Mouse (Mus musculus) forebrain, embryonic 13.5 days (tissue): ENCODE data around the gene Grwd1. TPM values are rescaled to one million over a fixed set of nuclear protein-coding genes. Genes with fewer than 3 reads are reported as not detected.

ENCODE experiments used
- ATAC-seq: fragments of 200-750 bp; cut with Nextera tagmentation; 2 replicates; pipeline ENCODE4 v1.8.0; 2017
- H3K27ac ChIP-seq: fragments of 300-500 bp; sonication (generic); 2 replicates; pipeline ENCODE4 v1.5.1; 2015; ENCODE audit warnings: inconsistent platforms, mild to moderate bottlenecking, moderate library complexity
- H3K27me3 ChIP-seq: fragments of 300-500 bp; sonication (generic); 2 replicates; pipeline ENCODE4 v1.6.1; 2015; ENCODE audit warnings: mild to moderate bottlenecking, inconsistent platforms
- H3K36me3 ChIP-seq: fragments of 300-500 bp; sonication (generic); 2 replicates; pipeline ENCODE4 v1.6.1; 2015; ENCODE audit warnings: mild to moderate bottlenecking, inconsistent platforms; ENCODE audit not compliant: poor library complexity, severe bottlenecking
- H3K4me1 ChIP-seq: fragments of 300-500 bp; sonication (generic); 2 replicates; pipeline ENCODE4 v1.6.1; 2015; ENCODE audit warnings: inconsistent platforms
- H3K4me2 ChIP-seq: fragments of 300-500 bp; sonication (generic); 2 replicates; pipeline ENCODE4 v1.6.1; 2015; ENCODE audit warnings: inconsistent platforms, mild to moderate bottlenecking, moderate library complexity
- H3K4me3 ChIP-seq: fragments of 300-500 bp; sonication (generic); 2 replicates; pipeline ENCODE4 v1.5.1; 2015; ENCODE audit warnings: mild to moderate bottlenecking, inconsistent platforms
- H3K9ac ChIP-seq: fragments of 300-500 bp; sonication (generic); 2 replicates; pipeline ENCODE4 v1.6.1; 2015; ENCODE audit warnings: mild to moderate bottlenecking, inconsistent platforms
- H3K9me3 ChIP-seq: fragments of 300-500 bp; sonication (generic); replicated peaks from 2 replicates; pipeline ENCODE4 v1.6.1; 2016; ENCODE audit warnings: inconsistent platforms
- WGBS: fragments of 180-500 bp; shearing (Covaris S2); methylation state at CpG from one replicate; pipeline ENCODE4 v1.1.7; 2015; 5-methylcytosine and 5-hydroxymethylcytosine counted together
- polyA plus RNA-seq: library from polyadenylated mRNA; unstranded; fragments of >200 nt; fragmentation: Nextera tagmentation; extraction: Ambion mirVana; gene quantifications from 2 replicates; pipeline ENCODE4 v1.2.1, GENCODE M21; 2015

Grwd1 gene
- polyA plus RNA-seq, 1 experiment from 2014 or later: 49.2 TPM

- Histone ChIP-seq H3K9ac (no peak overlapping the region; the same call in 1 of the 2 replicates), H3K4me1 (peaks cover 29% of the 10 kb centered on the region), H3K4me2 (peak overlapping the region; percentile 50), H3K27me3 (peaks cover 56% of the 10 kb centered on the region), H3K27ac (no peak overlapping the region), H3K4me3 (peak overlapping the region; percentile 34), H3K36me3 (peaks cover 15% of the 10 kb centered on the region), H3K9me3 (no peaks in the 10 kb centered on the region)
- no peak for ATAC-seq
- WGBS: under 1% methylated on average over 79 of the region's 86 CpGs
Measured at GRCm38 (mm10) chr7:45833148-45833790, 2.5 kb upstream of the Grwd1 start.

GRCm38 (mm10) chr7:45832428-45832827 is 1.7 kb upstream of the Grwd1 start:
- Histone ChIP-seq H3K9me3 (no peaks in the 10 kb centered on the region), H3K27ac (no peak overlapping the region), H3K36me3 (peaks cover 24% of the 10 kb centered on the region), H3K4me1 (peaks cover 29% of the 10 kb centered on the region), H3K4me3 (peak overlapping the region; percentile 34), H3K9ac (no peak overlapping the region), H3K27me3 (peaks cover 56% of the 10 kb centered on the region), H3K4me2 (peak overlapping the region; percentile 50)
- ATAC-seq: no peak
- WGBS: 10% methylated on average over 28 of the region's 30 CpGs

GRCm38 (mm10) chr7:45831128-45831525 is 383 bp upstream of the Grwd1 start:
- Histone ChIP-seq H3K27ac (0 out of 2 replicates have a peak overlapping the region, but pooled peaks have one; percentile 74), H3K4me2 (peak overlapping the region; percentile 87), H3K4me3 (peak overlapping the region; percentile 90), H3K9me3 (no peaks in the 10 kb centered on the region), H3K27me3 (peaks cover 49% of the 10 kb centered on the region), H3K36me3 (peaks cover 37% of the 10 kb centered on the region), H3K4me1 (peaks cover 29% of the 10 kb centered on the region), H3K9ac (0 out of 2 replicates have a peak overlapping the region, but pooled peaks have one; percentile 70)
- peak; percentile 39 for ATAC-seq
- 25% methylated on average over 5 of the region's 5 CpGs for WGBS

- no peak for ATAC-seq
- Histone ChIP-seq H3K4me2 (no peak overlapping the region), H3K36me3 (peaks cover 70% of the 10 kb centered on the region), H3K27me3 (peaks cover 5% of the 10 kb centered on the region), H3K9ac (no peak overlapping the region), H3K27ac (no peak overlapping the region), H3K4me3 (no peak overlapping the region), H3K4me1 (peaks cover 13% of the 10 kb centered on the region), H3K9me3 (no peaks in the 10 kb centered on the region)
- 92% methylated on average over 7 of the region's 7 CpGs for WGBS
Measured at GRCm38 (mm10) chr7:45826631-45827030, 4.1 kb downstream of the Grwd1 start.

- WGBS: 79% methylated on average over 7 of the region's 7 CpGs
- Histone ChIP-seq H3K9me3 (no peaks in the 10 kb centered on the region), H3K36me3 (peaks cover 68% of the 10 kb centered on the region), H3K4me1 (peaks cover 1% of the 10 kb centered on the region), H3K4me2 (no peak within 1 kb of the TSS), H3K4me3 (no peak within 1 kb of the TSS), H3K27ac (no peak within 1 kb of the TSS), H3K9ac (no peak within 1 kb of the TSS), H3K27me3 (peaks cover 2% of the 10 kb centered on the region; the same call in 1 of the 2 replicates)
- ATAC-seq: no peak
Measured at GRCm38 (mm10) chr7:45824598-45824997, 6.1 kb downstream of the Grwd1 start, which contains the start of gene Kcnj14. Kcnj14 (minus strand) TSS chr7:45824782.

- no peak for ATAC-seq
- Histone ChIP-seq H3K9ac (no peak overlapping the region), H3K4me1 (peaks cover 2% of the 10 kb centered on the region; the same call in 1 of the 2 replicates), H3K9me3 (no peaks in the 10 kb centered on the region), H3K36me3 (peaks cover 31% of the 10 kb centered on the region), H3K4me2 (no peak overlapping the region), H3K27ac (no peak overlapping the region), H3K27me3 (peaks cover 10% of the 10 kb centered on the region), H3K4me3 (no peak overlapping the region)
Measured at GRCm38 (mm10) chr7:45820913-45821312, 9.8 kb downstream of the Grwd1 start.

GRCm38 (mm10) chr7:45819843-45820242 is 10.9 kb downstream of the Grwd1 start:
- Histone ChIP-seq H3K4me2 (no peak overlapping the region), H3K27me3 (peaks cover 10% of the 10 kb centered on the region), H3K36me3 (peaks cover 20% of the 10 kb centered on the region), H3K4me1 (peaks cover 13% of the 10 kb centered on the region), H3K27ac (no peak overlapping the region), H3K9ac (no peak overlapping the region), H3K4me3 (no peak overlapping the region), H3K9me3 (no peaks in the 10 kb centered on the region)
- 8% methylated on average over 25 of the region's 25 CpGs for WGBS
- no peak for ATAC-seq

GRCm38 (mm10) chr7:45815984-45816351 is 14.8 kb downstream of the Grwd1 start:
- WGBS: 33% methylated on average over 2 of the region's 2 CpGs
- Histone ChIP-seq H3K27ac (peak overlapping the region; percentile 61; the same call in 1 of the 2 replicates), H3K9me3 (no peaks in the 10 kb centered on the region), H3K27me3 (peaks cover 10% of the 10 kb centered on the region), H3K4me3 (no peak overlapping the region), H3K36me3 (peaks cover 20% of the 10 kb centered on the region), H3K9ac (no peak overlapping the region), H3K4me1 (peaks cover 33% of the 10 kb centered on the region), H3K4me2 (peak overlapping the region; percentile 61; the same call in 1 of the 2 replicates)
- no peak for ATAC-seq

- H3K36me3 ChIP-seq: peaks cover 25% of the 10 kb centered on the region
- no peak for ATAC-seq
- H3K27ac ChIP-seq: peak overlapping the region; percentile 61
- H3K9ac ChIP-seq: peak overlapping the region; percentile 40; the same call in 1 of the 2 replicates
- no peak overlapping the region for H3K4me3 ChIP-seq
- peaks cover 10% of the 10 kb centered on the region for H3K27me3 ChIP-seq
- H3K9me3 ChIP-seq: no peaks in the 10 kb centered on the region
- peak overlapping the region; percentile 61 for H3K4me2 ChIP-seq
- H3K4me1 ChIP-seq: peaks cover 33% of the 10 kb centered on the region
- 11% methylated on average over 10 of the region's 10 CpGs for WGBS
Measured at GRCm38 (mm10) chr7:45815323-45815983, 15.3 kb downstream of the Grwd1 start.

- Histone ChIP-seq H3K4me2 (peak overlapping the region; percentile 61), H3K9me3 (no peaks in the 10 kb centered on the region), H3K36me3 (peaks cover 31% of the 10 kb centered on the region), H3K4me1 (peaks cover 33% of the 10 kb centered on the region), H3K27me3 (peaks cover 8% of the 10 kb centered on the region), H3K9ac (peak overlapping the region; percentile 40), H3K27ac (peak overlapping the region; percentile 61), H3K4me3 (peak overlapping the region; percentile 78)
- ATAC-seq: no peak
- WGBS: 4% methylated on average over 5 of the region's 5 CpGs
Measured at GRCm38 (mm10) chr7:45814841-45815240, 15.9 kb downstream of the Grwd1 start.

- Histone ChIP-seq H3K4me1 (peaks cover 33% of the 10 kb centered on the region), H3K9ac (peak within 1 kb of the TSS; percentile 92), H3K27ac (peak within 1 kb of the TSS; percentile 99), H3K9me3 (no peaks in the 10 kb centered on the region), H3K4me2 (peak within 1 kb of the TSS; percentile 92), H3K27me3 (peaks cover 7% of the 10 kb centered on the region; the same call in 1 of the 2 replicates), H3K4me3 (peak within 1 kb of the TSS; percentile 78), H3K36me3 (peaks cover 39% of the 10 kb centered on the region)
- WGBS: under 1% methylated on average over 56 of the region's 92 CpGs
- peak; percentile 98 for ATAC-seq
Measured at GRCm38 (mm10) chr7:45813787-45814779, 16.7 kb downstream of the Grwd1 start, which contains the start of gene Cyth2. Cyth2 (minus strand) TSS chr7:45814581.
